Mouse (Mus musculus): ENCODE measurements around the gene Rab11b.

Gene Rab11b

GRCm38 (mm10) chr17:33717246-33717645 lies 43.1 kb downstream of the Rab11b start:
- no peak for DNase-seq (ENCODE audit: low read depth, low spot score)

- no peak for DNase-seq (ENCODE audit: low read depth, low spot score)
Measured at GRCm38 (mm10) chr17:33714779-33715178, 45.6 kb downstream of the Rab11b start.

GRCm38 (mm10) chr17:33713271-33713670 lies 47.1 kb downstream of the Rab11b start:
- DNase-seq (ENCODE audit: low read depth, low spot score): no peak

- DNase-seq (ENCODE audit: low read depth, low spot score): no peak
Measured at GRCm38 (mm10) chr17:33709834-33710233, 50.5 kb downstream of the Rab11b start.

- DNase-seq (ENCODE audit: low read depth, low spot score): no peak
Measured at GRCm38 (mm10) chr17:33703091-33703490, 57.2 kb downstream of the Rab11b start.

- DNase-seq (ENCODE audit: low read depth, low spot score): no peak
Measured at GRCm38 (mm10) chr17:33702178-33702577, 58.2 kb downstream of the Rab11b start.

- DNase-seq (ENCODE audit: low read depth, low spot score): no peak
Measured at GRCm38 (mm10) chr17:33695471-33695870, 64.9 kb downstream of the Rab11b start.
